Mouse (Mus musculus) spleen, adult 2 months (tissue): ENCODE measurements around the gene Havcr2.

ENCODE experiments used
- CTCF ChIP-seq: fragments of 200-500 bp; IDR thresholded peaks from 2 replicates; pipeline ENCODE4 v1.5.1; 2011; ENCODE audit warnings: mild to moderate bottlenecking, inconsistent platforms; ENCODE audit not compliant: insufficient read depth, insufficient read length, insufficient replicate concordance; ENCODE audit errors: extremely low read depth
- POLR2A ChIP-seq: fragments of 200-500 bp; IDR thresholded peaks from 2 replicates; pipeline ENCODE4 v1.6.1; 2011; ENCODE audit warnings: low read depth, low read length, inconsistent platforms

DNA sequence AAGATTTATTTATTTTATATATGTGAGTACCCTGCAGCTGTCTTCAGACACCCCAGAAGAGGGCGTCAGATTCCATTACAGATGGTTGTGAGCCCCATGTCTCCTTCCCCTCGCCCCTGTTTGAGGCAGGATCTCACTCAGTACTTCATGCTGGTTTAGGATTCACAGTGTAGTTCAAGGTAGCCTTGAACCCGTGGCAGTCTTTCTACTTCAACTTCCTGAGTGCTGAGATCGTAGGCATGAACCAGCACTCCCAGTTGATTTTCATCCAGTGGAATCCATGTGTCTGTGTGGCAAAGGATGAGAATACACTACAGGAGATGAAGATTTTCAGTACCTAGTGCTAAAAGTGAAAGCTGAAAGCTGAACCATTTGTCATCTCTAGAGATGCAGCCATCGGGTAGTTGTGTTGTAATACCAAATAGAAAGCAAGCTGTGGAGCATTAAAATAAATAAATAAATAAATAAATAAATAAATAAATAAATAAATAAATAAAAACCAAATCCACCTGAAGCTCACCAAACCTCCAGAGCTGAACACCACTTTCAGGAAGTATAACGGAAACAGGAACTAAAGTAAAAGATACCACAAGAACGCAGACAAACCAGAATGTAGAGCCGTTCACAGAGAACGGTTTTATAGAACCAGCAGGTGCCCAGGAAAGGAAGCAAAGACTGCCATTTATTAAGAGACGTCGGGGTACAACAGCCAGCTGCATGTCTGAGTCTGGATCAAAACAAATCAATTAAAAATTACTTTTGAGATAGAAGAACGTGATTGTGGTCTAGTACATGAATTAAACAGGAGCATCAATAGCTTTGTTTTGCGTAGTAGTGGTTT, 6.9 kb upstream of the Havcr2 start:
- TF ChIP-seq POLR2A (no peak; the same call in 1 of the 2 replicates), CTCF (no peak)
